Mouse (Mus musculus): ENCODE measurements around the gene Tmem19. TPM values are rescaled to one million over a fixed set of nuclear protein-coding genes. Genes with fewer than 3 reads are reported as not detected.

Gene Tmem19
- total and polyA plus RNA-seq, 3 experiments = 12.1 to 30.6 (median 28.6) TPM

GRCm38 (mm10) chr10:115311263-115311965, 50.9 kb downstream of the Tmem19 start:
- no peak for DNase-seq

GRCm38 (mm10) chr10:115309191-115309590, 53.1 kb downstream of the Tmem19 start:
- no peak for DNase-seq

GRCm38 (mm10) chr10:115307331-115307875, 54.9 kb downstream of the Tmem19 start:
- DNase-seq = no peak

GRCm38 (mm10) chr10:115298683-115299082, 63.6 kb downstream of the Tmem19 start:
- DNase-seq = no peak

- DNase-seq = no peak
These were observed 64.7 kb downstream of the Tmem19 start for GRCm38 (mm10) chr10:115297582-115297981.

GRCm38 (mm10) chr10:115296401-115296935, 65.8 kb downstream of the Tmem19 start:
- no peak for DNase-seq

GRCm38 (mm10) chr10:115295162-115295561, 67.1 kb downstream of the Tmem19 start:
- DNase-seq = no peak

- no peak for DNase-seq
These were observed 67.6 kb downstream of the Tmem19 start for GRCm38 (mm10) chr10:115294715-115295114.

GRCm38 (mm10) chr10:115293946-115294345, 68.4 kb downstream of the Tmem19 start:
- DNase-seq = no peak

- DNase-seq = no peak
These were observed 71.6 kb downstream of the Tmem19 start for GRCm38 (mm10) chr10:115290671-115291070.

Other genes with a start within 250 kb of the Tmem19 start
- gene Tph2, start 177.5 kb downstream of the Tmem19 start, total RNA-seq (2021) = not detected
- gene Tph2, start 177.5 kb downstream of the Tmem19 start, polyA plus RNA-seq (2012; rRNA removed) = not detected in 2 replicates
- gene Tbc1d15, start 111.0 kb downstream of the Tmem19 start, total RNA-seq (2021) = 10 to 100 TPM; 73.4 to 87.4 TPM
- 1.7 and 2.2 TPM in 2 replicates for gene Tbc1d15, start 111.0 kb downstream of the Tmem19 start, polyA plus RNA-seq (2012; rRNA removed)
- 10 to 100 TPM; 51.2 to 53.6 TPM for gene Rab21, start 46.9 kb downstream of the Tmem19 start, total RNA-seq (2021)
- 63.1 and 64.0 TPM in 2 replicates for gene Rab21, start 46.9 kb downstream of the Tmem19 start, polyA plus RNA-seq (2012; rRNA removed)
- 10 to 100 TPM; 12.0 to 13.6 TPM for gene Thap2, start 21.9 kb upstream of the Tmem19 start, total RNA-seq (2021)
- 5.3 and 5.9 TPM in 2 replicates for gene Thap2, start 21.9 kb upstream of the Tmem19 start, polyA plus RNA-seq (2012; rRNA removed)
- 10 to 100 TPM; 32.0 to 44.5 TPM for gene Zfc3h1, start 22.5 kb upstream of the Tmem19 start, total RNA-seq (2021)
- gene Zfc3h1, start 22.5 kb upstream of the Tmem19 start, polyA plus RNA-seq (2012; rRNA removed) = 6.0 and 6.6 TPM in 2 replicates
- not detected for gene A930009A15Rik, start 207.5 kb upstream of the Tmem19 start, total RNA-seq (2021)
- not detected in 2 replicates for gene A930009A15Rik, start 207.5 kb upstream of the Tmem19 start, polyA plus RNA-seq (2012; rRNA removed)
- gene Lgr5, start 225.3 kb upstream of the Tmem19 start, total RNA-seq (2021) = 10 to 100 TPM; 19.5 to 25.9 TPM
- gene Lgr5, start 225.3 kb upstream of the Tmem19 start, polyA plus RNA-seq (2012; rRNA removed) = 42.4 and 45.0 TPM in 2 replicates

Data from adrenal gland, adult 2 months (tissue).